Mouse (Mus musculus) embryonic fibroblast, embryonic 13.5 days (primary cell): ENCODE results near the gene Ptprr. TPM values are rescaled to one million over a fixed set of nuclear protein-coding genes. Genes with fewer than 3 reads are reported as not detected.

Experiments
- H3K27ac ChIP-seq: 2 replicates; pipeline ENCODE4 v1.5.1; 2012; ENCODE audit warnings: low read length, control low read depth, inconsistent platforms; ENCODE audit not compliant: insufficient read depth
- H3K4me1 ChIP-seq: 2 replicates; pipeline ENCODE4 v1.6.1; 2011; ENCODE audit warnings: low read length; ENCODE audit not compliant: control insufficient read depth, insufficient read depth
- H3K4me3 ChIP-seq: 2 replicates; pipeline ENCODE4 v1.5.1; 2011; ENCODE audit warnings: mild to moderate bottlenecking, control low read depth, low read length; ENCODE audit not compliant: insufficient read depth
- CTCF ChIP-seq: IDR thresholded peaks from 2 replicates; pipeline ENCODE4 v1.5.1; 2011; ENCODE audit warnings: mild to moderate bottlenecking, control low read depth, low read length, moderate library complexity, borderline replicate concordance; ENCODE audit not compliant: insufficient read depth
- POLR2A ChIP-seq: IDR thresholded peaks from 2 replicates; pipeline ENCODE4 v1.6.1; 2011; ENCODE audit warnings: low read depth, mild to moderate bottlenecking, control low read depth, low read length, moderate library complexity
- polyA plus RNA-seq: library from polyadenylated mRNA; stranded (reverse); fragments of >200 nt; gene quantifications from 2 replicates; pipeline ENCODE4 v1.2.4, GENCODE M21; 2011; ENCODE audit warnings: low read depth; ENCODE audit not compliant: missing spikeins, insufficient read length

Ptprr gene
- polyA plus RNA-seq, 1 experiment: 0.56 TPM

- Histone ChIP-seq H3K4me1 (no peaks in the 10 kb centered on the region), H3K4me3 (no peak within 1 kb of the TSS), H3K27ac (no peak within 1 kb of the TSS)
- TF ChIP-seq POLR2A: no peak
- TF ChIP-seq CTCF: no peak
Observed at GRCm38 (mm10) chr10:116113867-116114474, 96.0 kb downstream of the Ptprr start, which contains the start of gene 4933416C03Rik. Gene 4933416C03Rik (minus strand): TSS chr10:116113917.

- TF ChIP-seq POLR2A (no peak), CTCF (no peak)
- Histone ChIP-seq H3K27ac (no peak overlapping the region), H3K4me1 (no peaks in the 10 kb centered on the region), H3K4me3 (no peak overlapping the region)
Observed at GRCm38 (mm10) chr10:116115881-116116677, 98.1 kb downstream of the Ptprr start.

GRCm38 (mm10) chr10:116117060-116117459 is 99.0 kb downstream of the Ptprr start:
- Histone ChIP-seq H3K4me1 (no peaks in the 10 kb centered on the region), H3K27ac (no peak overlapping the region), H3K4me3 (no peak overlapping the region)
- no peak for TF ChIP-seq CTCF

- Histone ChIP-seq H3K4me1 (no peaks in the 10 kb centered on the region), H3K4me3 (no peak overlapping the region), H3K27ac (no peak overlapping the region)
- TF ChIP-seq POLR2A: no peak
Observed at GRCm38 (mm10) chr10:116121463-116121862, 103.5 kb downstream of the Ptprr start.

- Histone ChIP-seq H3K4me1 (no peaks in the 10 kb centered on the region), H3K4me3 (no peak overlapping the region), H3K27ac (no peak overlapping the region)
- TF ChIP-seq POLR2A (no peak), CTCF (no peak)
Observed at GRCm38 (mm10) chr10:116123808-116124207, 105.8 kb downstream of the Ptprr start.

- TF ChIP-seq CTCF (no peak), POLR2A (no peak)
- Histone ChIP-seq H3K4me3 (no peak overlapping the region), H3K4me1 (no peaks in the 10 kb centered on the region), H3K27ac (no peak overlapping the region)
Observed at GRCm38 (mm10) chr10:116125364-116125763, 107.4 kb downstream of the Ptprr start.

GRCm38 (mm10) chr10:116130401-116130800 is 112.4 kb downstream of the Ptprr start:
- no peak overlapping the region for H3K4me3 ChIP-seq

GRCm38 (mm10) chr10:116131223-116131622 is 113.2 kb downstream of the Ptprr start:
- Histone ChIP-seq H3K4me3 (no peak overlapping the region), H3K27ac (no peak overlapping the region), H3K4me1 (no peaks in the 10 kb centered on the region)
- no peak for TF ChIP-seq CTCF
- TF ChIP-seq POLR2A: no peak

More at GRCm38 (mm10) chr10:116130401-116130800, 112.4 kb downstream of the Ptprr start:
- H3K27ac ChIP-seq: no peak overlapping the region
- TF ChIP-seq POLR2A (no peak), CTCF (no peak)
- H3K4me1 ChIP-seq: no peaks in the 10 kb centered on the region

GRCm38 (mm10) chr10:116132233-116132632 is 114.2 kb downstream of the Ptprr start:
- H3K4me1 ChIP-seq: no peaks in the 10 kb centered on the region
- no peak overlapping the region for H3K4me3 ChIP-seq
- H3K27ac ChIP-seq: no peak overlapping the region
- no peak for TF ChIP-seq POLR2A
- no peak for TF ChIP-seq CTCF

- TF ChIP-seq CTCF: no peak
- no peak for TF ChIP-seq POLR2A
- H3K4me1 ChIP-seq: no peaks in the 10 kb centered on the region
- H3K27ac ChIP-seq: no peak overlapping the region
- no peak overlapping the region for H3K4me3 ChIP-seq
Observed at GRCm38 (mm10) chr10:116135187-116135586, 117.2 kb downstream of the Ptprr start.
